Mouse (Mus musculus): ENCODE measurements around the gene Gal3st2. TPM values are rescaled to one million over a fixed set of nuclear protein-coding genes. Genes with fewer than 3 reads are reported as not detected.
A peak's percentile ranks its signal among the peaks of the same experiment; 100 is the strongest.
"Not testable (repeated sequence)": the region's sequence is repeated elsewhere in the genome, so short reads cannot be mapped to it uniquely, and the experiment has no call there.

Gal3st2 gene
- total RNA-seq, 2 experiments from 2014 or later = 0.16 TPM; not detected in 1

- TF ChIP-seq CTCF (IDR thresholded peaks at IDR 0.05) = peak; percentile 11; the same call in 1 of the 2 replicates
- H3K27ac ChIP-seq; DNase-seq (ENCODE audit: extremely low spot score in 1 of 2, low spot score in 2 of 2); H3K4me3 ChIP-seq: not testable (repeated sequence)
- intact Hi-C loops (cut with DNase I) = loop anchor here (10.0 kb wide), 1 partner anchor 74 kb away; no protein-coding TSS in a partner anchor
Measured at GRCm38 (mm10) chr1:93890936-93891335, 29.8 kb downstream of the Gal3st2 start.

GRCm38 (mm10) chr1:93897395-93897794, 36.3 kb downstream of the Gal3st2 start:
- H3K4me3 ChIP-seq; DNase-seq (ENCODE audit: extremely low spot score in 1 of 2, low spot score in 2 of 2); H3K27ac ChIP-seq: not testable (repeated sequence)
- intact Hi-C loops (cut with DNase I) = loop anchor here (10.0 kb wide), 1 partner anchor 67 kb away; no protein-coding TSS in a partner anchor

- H3K27ac ChIP-seq; DNase-seq (ENCODE audit: extremely low spot score in 1 of 2, low spot score in 2 of 2); H3K4me3 ChIP-seq; intact Hi-C loops (cut with DNase I): not testable (repeated sequence)
Measured at GRCm38 (mm10) chr1:93901291-93901690, 40.2 kb downstream of the Gal3st2 start.

- H3K27ac ChIP-seq; DNase-seq (ENCODE audit: extremely low spot score in 1 of 2, low spot score in 2 of 2); H3K4me3 ChIP-seq; intact Hi-C loops (cut with DNase I): not testable (repeated sequence)
Measured at GRCm38 (mm10) chr1:93906690-93907089, 45.6 kb downstream of the Gal3st2 start.

- H3K4me3 ChIP-seq; H3K27ac ChIP-seq; intact Hi-C loops (cut with DNase I); DNase-seq (ENCODE audit: extremely low spot score in 1 of 2, low spot score in 2 of 2): not testable (repeated sequence)
Measured at GRCm38 (mm10) chr1:93908977-93909586, 48.0 kb downstream of the Gal3st2 start.

GRCm38 (mm10) chr1:93911877-93912276, 50.8 kb downstream of the Gal3st2 start:
- intact Hi-C loops (cut with DNase I) = loop anchor here (5.0 to 10.0 kb wide), 2 partner anchors 77 to 170 kb away; no protein-coding TSS in a partner anchor
- not testable (repeated sequence) for DNase-seq (ENCODE audit: extremely low spot score in 1 of 2, low spot score in 2 of 2); H3K4me3 ChIP-seq; H3K27ac ChIP-seq

GRCm38 (mm10) chr1:93917160-93917559, 56.1 kb downstream of the Gal3st2 start:
- not testable (repeated sequence) for H3K4me3 ChIP-seq; DNase-seq (ENCODE audit: extremely low spot score in 1 of 2, low spot score in 2 of 2); H3K27ac ChIP-seq
- intact Hi-C loops (cut with DNase I) = loop anchor here (10.0 kb wide), 1 partner anchor 82 kb away; no protein-coding TSS in a partner anchor

- intact Hi-C loops (cut with DNase I) = loop anchor here (10.0 kb wide), 1 partner anchor 83 kb away; no protein-coding TSS in a partner anchor
- not testable (repeated sequence) for H3K27ac ChIP-seq; DNase-seq (ENCODE audit: extremely low spot score in 1 of 2, low spot score in 2 of 2); H3K4me3 ChIP-seq
Measured at GRCm38 (mm10) chr1:93918011-93918410, 56.9 kb downstream of the Gal3st2 start, which contains the start of gene Gal3st2b. Gene Gal3st2b, plus strand, starts transcription at chr1:93918311.

GRCm38 (mm10) chr1:93918775-93919174, 57.7 kb downstream of the Gal3st2 start:
- intact Hi-C loops (cut with DNase I) = loop anchor here (10.0 kb wide), 1 partner anchor 84 kb away; no protein-coding TSS in a partner anchor
- H3K27ac ChIP-seq; DNase-seq (ENCODE audit: extremely low spot score in 1 of 2, low spot score in 2 of 2); H3K4me3 ChIP-seq: not testable (repeated sequence)

- not testable (repeated sequence) for DNase-seq (ENCODE audit: extremely low spot score in 1 of 2, low spot score in 2 of 2); H3K4me3 ChIP-seq; H3K27ac ChIP-seq
- intact Hi-C loops (cut with DNase I) = loop anchor here (10.0 kb wide), 1 partner anchor 85 kb away; no protein-coding TSS in a partner anchor
Measured at GRCm38 (mm10) chr1:93919321-93919720, 58.2 kb downstream of the Gal3st2 start.

- intact Hi-C loops (cut with DNase I); DNase-seq (ENCODE audit: extremely low spot score in 1 of 2, low spot score in 2 of 2): not testable (repeated sequence)
Measured at GRCm38 (mm10) chr1:93922609-93923008, 61.5 kb downstream of the Gal3st2 start.

GRCm38 (mm10) chr1:93923098-93923497, 62.0 kb downstream of the Gal3st2 start:
- H3K27ac ChIP-seq; intact Hi-C loops (cut with DNase I); DNase-seq (ENCODE audit: extremely low spot score in 1 of 2, low spot score in 2 of 2): not testable (repeated sequence)

More at GRCm38 (mm10) chr1:93922609-93923008, 61.5 kb downstream of the Gal3st2 start:
- not testable (repeated sequence) for H3K4me3 ChIP-seq, H3K27ac ChIP-seq

More at GRCm38 (mm10) chr1:93923098-93923497, 62.0 kb downstream of the Gal3st2 start:
- H3K4me3 ChIP-seq = not testable (repeated sequence)

Other genes starting within 250 kb of the Gal3st2 start
- 100 to 1,000 TPM; 360 to 388 TPM for gene Stk25, start 202.6 kb upstream of the Gal3st2 start, total RNA-seq (2021)
- gene Bok, start 175.6 kb upstream of the Gal3st2 start, total RNA-seq (2021) = 10 to 100 TPM; 33.2 to 35.8 TPM
- gene Atg4b, start 109.8 kb upstream of the Gal3st2 start, total RNA-seq (2021) = 10 to 100 TPM; 79.7 to 89.7 TPM
- 10 to 100 TPM; 42.0 to 44.4 TPM for gene Thap4, start 106.4 kb upstream of the Gal3st2 start, total RNA-seq (2021)
- gene Dtymk, start 59.4 kb upstream of the Gal3st2 start, total RNA-seq (2021) = 10 to 100 TPM; 50.8 to 52.5 TPM
- 10 to 100 TPM; 12.8 to 15.2 TPM for gene Ing5, start 57.3 kb upstream of the Gal3st2 start, total RNA-seq (2021)
- 10 to 100 TPM; 12.6 to 14.2 TPM for gene D2hgdh, start 36.4 kb upstream of the Gal3st2 start, total RNA-seq (2021)
- gene Gal3st2b, start 57.0 kb downstream of the Gal3st2 start, total RNA-seq (2021) = under 1 TPM in 1 of 2 experiments, not detected in 1; 0.54 TPM
- gene Gal3st2c, start 129.2 kb downstream of the Gal3st2 start, total RNA-seq (2021) = under 1 TPM; 0.05 TPM
- 1 to 10 TPM; 7.1 to 7.3 TPM for gene Neu4, start 159.1 kb downstream of the Gal3st2 start, total RNA-seq (2021)
- gene Pdcd1, start 191.2 kb downstream of the Gal3st2 start, total RNA-seq (2021) = not detected